Mouse (Mus musculus): ENCODE results near the gene Gm13279. TPM values are rescaled to one million over a fixed set of nuclear protein-coding genes. Genes with fewer than 3 reads are reported as not detected.

Gene Gm13279
- total RNA-seq, 2 experiments from 2014 or later: not detected

Other genes starting within 250 kb of the Gm13279 start
- not detected for gene Ifna15, start 239.2 kb upstream of the Gm13279 start, total RNA-seq (2021)
- gene Ifna14, start 225.6 kb upstream of the Gm13279 start, total RNA-seq (2021): not detected
- gene Ifna9, start 205.0 kb upstream of the Gm13279 start, total RNA-seq (2021): not detected
- gene Ifna12, start 194.0 kb upstream of the Gm13279 start, total RNA-seq (2021): not detected
- not detected for gene C87499, start 163.0 kb upstream of the Gm13279 start, total RNA-seq (2021)
- not detected for gene Ifna13, start 152.9 kb upstream of the Gm13279 start, total RNA-seq (2021)
- not detected for gene Ifna16, start 120.5 kb upstream of the Gm13279 start, total RNA-seq (2021)
- not detected for gene Ifna2, start 113.5 kb upstream of the Gm13279 start, total RNA-seq (2021)
- not detected for gene Ifnab, start 106.0 kb upstream of the Gm13279 start, total RNA-seq (2021)
- gene Gm26566, start 75.6 kb upstream of the Gm13279 start, total RNA-seq (2021): under 1 TPM; 0.50 to 0.57 TPM
- gene Klhl9, start 74.9 kb upstream of the Gm13279 start, total RNA-seq (2021): 10 to 100 TPM; 67.0 to 74.9 TPM
- gene Gm13271, start 42.5 kb upstream of the Gm13279 start, total RNA-seq (2021): not detected
- gene Gm13283, start 37.3 kb upstream of the Gm13279 start, total RNA-seq (2021): not detected
- gene Gm13290, start 23.6 kb upstream of the Gm13279 start, total RNA-seq (2021): not detected
- not detected for gene Gm13289, start 20.5 kb upstream of the Gm13279 start, total RNA-seq (2021)
- gene Gm13272, start 17.5 kb upstream of the Gm13279 start, total RNA-seq (2021): not detected
- gene Ifnz, start 15.3 kb upstream of the Gm13279 start, total RNA-seq (2021): under 1 TPM in 1 of 2 experiments, not detected in 1; 0.18 TPM
- not detected for gene Gm13276, start 11.7 kb upstream of the Gm13279 start, total RNA-seq (2021)
- gene Gm13277, start 8.8 kb upstream of the Gm13279 start, total RNA-seq (2021): not detected
- gene Gm13278, start 5.8 kb upstream of the Gm13279 start, total RNA-seq (2021): not detected
- gene Gm13275, start 2.9 kb upstream of the Gm13279 start, total RNA-seq (2021): not detected
- gene Gm13285, start 2.3 kb downstream of the Gm13279 start, total RNA-seq (2021): under 1 TPM in 1 of 2 experiments, not detected in 1; 0.22 TPM
- gene Gm13287, start 5.9 kb downstream of the Gm13279 start, total RNA-seq (2021): not detected
- gene Gm13288, start 8.1 kb downstream of the Gm13279 start, total RNA-seq (2021): not detected
- not detected for gene Ifna7, start 18.8 kb downstream of the Gm13279 start, total RNA-seq (2021)
- not detected for gene Ifna11, start 22.6 kb downstream of the Gm13279 start, total RNA-seq (2021)
- gene Ifna6, start 30.0 kb downstream of the Gm13279 start, total RNA-seq (2021): not detected
- gene Ifna5, start 38.1 kb downstream of the Gm13279 start, total RNA-seq (2021): not detected
- gene Ifna4, start 44.5 kb downstream of the Gm13279 start, total RNA-seq (2021): not detected
- not detected for gene Ifna1, start 52.7 kb downstream of the Gm13279 start, total RNA-seq (2021)
- not detected for gene Ifne, start 82.8 kb downstream of the Gm13279 start, total RNA-seq (2021)

Data from heart, postnatal 25 days (tissue).